Mouse (Mus musculus): ENCODE results near the gene Stx16. TPM values are rescaled to one million over a fixed set of nuclear protein-coding genes. Genes with fewer than 3 reads are reported as not detected.
A peak's percentile ranks its signal among the peaks of the same experiment; 100 is the strongest.

The Stx16 gene
- total RNA-seq, 2 experiments from 2014 or later, result 17.5 to 17.8 TPM

- intact Hi-C loops (cut with DNase I), result loop anchor here (5.0 kb wide), 1 partner anchor 487 kb away; no protein-coding TSS in a partner anchor
- no peak for DNase-seq
These were observed 1.5 kb upstream of the Stx16 start for GRCm38 (mm10) chr2:174074621-174075020.

DNA sequence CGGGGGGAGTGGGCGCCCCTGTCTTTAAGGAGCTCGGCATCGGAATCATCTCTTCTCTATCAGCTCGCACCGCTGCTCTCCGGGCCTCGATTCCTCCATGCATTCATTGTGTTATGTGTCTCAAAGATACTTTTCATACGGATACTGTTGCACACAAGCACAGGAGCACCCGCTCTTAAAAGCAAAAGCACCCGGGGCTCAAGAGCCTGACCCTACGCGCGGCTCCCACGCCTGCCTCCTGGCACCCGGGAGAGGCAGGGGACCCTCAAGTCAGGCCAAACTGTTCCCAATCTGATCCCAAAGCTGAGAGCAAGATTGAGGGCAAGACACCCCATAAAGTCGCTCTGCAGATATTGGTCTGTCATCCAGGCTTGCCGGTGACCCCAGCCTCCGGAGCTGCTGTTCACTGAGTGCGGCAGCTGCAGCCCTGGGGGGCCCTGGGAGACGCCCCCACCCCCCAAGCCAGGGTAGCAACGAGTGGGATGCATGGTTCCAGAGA is 987 bp upstream of the Stx16 start:
- intact Hi-C loops (cut with DNase I), result loop anchor here (5.0 kb wide), 1 partner anchor 488 kb away; no protein-coding TSS in a partner anchor

DNA sequence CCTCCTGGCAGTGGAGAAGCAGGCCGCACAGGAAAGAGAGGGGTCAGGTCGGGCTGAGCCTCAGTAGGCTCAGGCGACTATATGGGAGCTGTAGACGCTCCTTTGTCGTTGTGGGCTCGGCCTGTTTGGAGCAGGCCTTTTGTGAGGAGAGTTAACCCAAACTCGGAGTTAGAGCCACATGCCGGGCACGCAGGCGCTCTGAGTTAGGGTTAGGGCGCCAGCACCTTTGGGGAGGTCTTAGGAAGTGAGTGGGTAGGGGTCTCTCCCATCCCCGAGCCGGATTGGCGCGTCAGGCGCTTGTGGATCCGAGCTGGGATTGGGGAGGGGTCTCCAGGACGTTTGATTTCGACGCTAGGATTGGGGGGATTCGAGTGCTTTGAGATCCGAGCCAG is 321 bp downstream of the Stx16 start:
- intact Hi-C loops (cut with DNase I), result loop anchor here (2.0 to 5.0 kb wide), 2 partner anchors 34 to 489 kb away; partner anchors contain the start of gene Npepl1

More for the DNA sequence above, 987 bp upstream of the Stx16 start:
- DNase-seq, result no peak

DNA sequence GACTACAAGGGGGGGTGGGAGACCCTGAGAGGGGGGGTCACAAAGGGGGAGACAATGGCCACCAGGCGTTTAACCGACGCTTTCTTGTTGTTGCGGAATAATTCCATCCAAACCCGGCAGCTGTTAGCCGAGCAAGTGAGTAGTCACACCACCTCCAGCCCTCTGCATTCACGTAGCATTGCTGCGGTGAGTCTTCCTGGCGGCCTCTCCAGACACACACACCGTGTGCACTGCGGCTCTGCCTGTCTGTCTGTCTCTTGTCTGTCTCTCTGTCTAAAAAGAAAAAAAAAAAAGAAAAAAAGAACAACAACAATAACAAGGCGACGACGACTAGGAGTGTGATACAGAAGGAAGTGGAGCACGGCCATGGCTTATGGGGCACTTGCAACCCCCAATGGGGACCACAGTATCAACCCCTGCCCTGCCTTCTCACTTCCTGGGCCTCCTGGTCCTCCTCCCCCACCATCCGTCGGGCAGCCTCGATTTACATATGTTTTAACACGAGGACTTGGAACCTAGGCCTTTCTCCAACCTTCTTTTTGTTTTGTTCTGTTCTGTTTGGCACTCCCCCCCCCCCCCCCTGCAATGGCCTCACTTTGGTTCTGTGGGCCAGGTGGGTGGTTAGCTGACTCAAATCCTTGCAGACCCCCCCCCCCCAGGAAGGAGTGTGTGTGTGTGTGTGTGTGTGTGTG is 1.0 kb downstream of the Stx16 start:
- intact Hi-C loops (cut with DNase I), result loop anchor here (2.0 to 5.0 kb wide), 2 partner anchors 34 to 490 kb away; partner anchors contain the start of gene Npepl1
- DNase-seq, result no peak

More for the DNA sequence above, 321 bp downstream of the Stx16 start:
- no peak for DNase-seq

- no peak for DNase-seq
- intact Hi-C loops (cut with DNase I), result loop anchor here (2.0 to 5.0 kb wide), 2 partner anchors 33 to 491 kb away; partner anchors contain the start of gene Npepl1
These were observed 1.7 kb downstream of the Stx16 start for GRCm38 (mm10) chr2:174077776-174078338.

GRCm38 (mm10) chr2:174081833-174082232 is 5.7 kb downstream of the Stx16 start:
- intact Hi-C loops (cut with DNase I), result no loop called here
- no peak for DNase-seq

GRCm38 (mm10) chr2:174082380-174082918 is 6.3 kb downstream of the Stx16 start:
- intact Hi-C loops (cut with DNase I), result no loop called here

DNA sequence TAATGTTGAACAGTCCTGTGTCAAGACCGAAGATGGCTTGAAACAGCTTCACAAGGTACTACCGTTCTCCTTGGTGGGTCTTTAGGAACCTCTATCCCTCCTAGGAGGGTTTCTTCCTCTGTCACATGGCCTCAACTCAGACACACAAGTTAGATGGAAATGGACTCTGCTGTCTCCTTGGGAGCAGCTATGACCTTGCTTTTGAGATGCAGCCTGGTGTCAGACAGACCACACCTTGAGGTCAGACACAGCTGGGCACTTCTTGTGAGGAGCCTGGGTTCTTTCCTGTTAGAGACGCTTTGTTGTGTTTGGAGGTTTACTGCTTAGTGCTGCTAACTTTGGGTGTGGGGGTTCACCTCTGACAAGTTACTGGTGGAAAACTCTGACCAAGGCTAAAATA is 19.0 kb downstream of the Stx16 start:
- intact Hi-C loops (cut with DNase I), result no loop called here

More at GRCm38 (mm10) chr2:174082380-174082918, 6.3 kb downstream of the Stx16 start:
- no peak for DNase-seq

DNA sequence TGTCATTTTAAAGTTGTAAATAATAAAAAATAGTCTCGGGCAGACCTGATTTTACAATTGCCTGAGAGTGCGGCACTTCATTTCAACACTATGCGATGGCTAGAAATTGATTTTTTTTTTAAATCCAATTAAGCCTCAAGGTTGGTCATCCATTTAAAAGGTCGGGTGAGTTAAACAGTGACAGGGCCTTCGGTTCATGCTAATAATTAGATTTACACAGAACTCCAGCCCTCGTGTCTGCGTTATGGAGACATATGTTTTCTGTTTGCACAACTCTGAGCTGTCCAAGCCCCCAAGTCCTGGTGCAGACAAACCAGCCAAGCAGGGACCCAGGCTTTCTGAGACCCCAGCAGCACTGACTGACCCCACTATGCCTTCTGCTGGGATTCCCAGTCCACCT is 26.3 kb downstream of the Stx16 start:
- intact Hi-C loops (cut with DNase I), result no loop called here
- DNase-seq, result peak in 1 of 2 experiments; percentile 4

More for the DNA sequence above, 19.0 kb downstream of the Stx16 start:
- DNase-seq, result peak in 1 of 2 experiments; percentile 3

- DNase-seq, result no peak
These were observed 27.4 kb downstream of the Stx16 start for GRCm38 (mm10) chr2:174103527-174103926.

DNA sequence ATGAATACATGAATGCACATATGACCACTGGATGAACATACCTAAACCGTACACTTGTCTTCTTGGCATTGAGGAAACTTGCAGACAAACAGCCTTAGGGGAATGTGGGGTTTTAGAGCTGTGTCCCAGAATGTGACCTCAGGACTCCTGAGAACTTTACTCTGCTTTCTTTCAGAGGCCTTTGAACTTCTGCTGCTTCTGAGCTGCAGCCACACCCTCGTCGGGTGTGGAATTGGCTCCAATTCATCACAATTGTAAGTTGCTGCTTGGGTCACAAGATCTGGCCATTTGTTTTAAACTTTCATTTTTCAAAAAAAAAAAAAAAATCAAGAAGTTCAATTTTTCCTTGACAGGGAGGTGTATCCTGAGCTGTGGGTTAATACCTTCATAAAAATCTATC is 31.3 kb downstream of the Stx16 start:
- no peak for DNase-seq
- intact Hi-C loops (cut with DNase I), result no loop called here

More at GRCm38 (mm10) chr2:174103527-174103926, 27.4 kb downstream of the Stx16 start:
- intact Hi-C loops (cut with DNase I), result no loop called here

DNA sequence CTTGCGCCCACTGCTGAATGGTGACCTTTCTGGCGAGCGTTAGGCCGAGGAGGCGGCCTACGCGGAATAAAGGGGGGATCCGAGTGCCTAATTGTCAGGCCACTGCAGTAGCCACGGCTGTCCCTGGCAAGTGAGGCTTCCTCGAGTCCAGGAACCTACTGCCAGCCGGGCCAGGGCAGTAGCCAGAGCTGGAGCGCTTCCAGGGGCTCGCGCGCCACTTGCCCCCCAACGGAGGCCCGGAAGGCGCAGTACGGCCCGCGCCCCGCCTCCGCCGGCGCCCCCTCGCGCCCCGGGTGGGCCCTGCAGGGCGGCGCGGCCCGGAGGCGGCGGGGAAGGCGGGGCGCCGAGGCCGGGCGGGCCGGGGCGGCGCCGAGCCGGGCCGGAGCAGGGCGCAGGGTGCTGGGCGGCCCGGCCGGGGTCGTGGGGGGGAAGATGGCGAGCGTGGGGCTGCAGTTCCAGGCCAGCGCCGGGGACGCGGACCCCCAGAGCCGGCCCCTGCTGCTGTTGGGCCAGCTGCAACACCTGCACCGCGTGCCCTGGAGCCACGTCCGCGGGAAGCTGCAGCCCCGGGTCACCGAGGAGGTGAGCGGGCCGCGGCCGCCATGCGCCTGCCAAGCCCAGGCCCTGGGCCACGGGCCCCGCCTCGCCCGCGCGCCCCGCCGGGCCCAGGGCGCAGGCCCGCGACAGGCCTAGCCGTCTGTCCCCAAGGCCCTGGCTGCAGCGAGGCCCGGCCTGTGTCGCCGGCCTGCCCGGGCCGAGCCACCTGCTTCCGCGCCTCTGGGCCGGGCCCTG is 34.1 kb downstream of the Stx16 start, which contains the start of gene Npepl1:
Gene Npepl1 (plus strand): TSS at position 359 of the 792 bp plus-strand sequence.
- intact Hi-C loops (cut with DNase I), result loop anchor here (2.0 to 5.0 kb wide), 2 partner anchors 33 to 523 kb away; partner anchors contain the start of gene Stx16
- DNase-seq, result peak; percentile 70 to 72

- DNase-seq, result peak in 1 of 2 experiments; percentile 53
- intact Hi-C loops (cut with DNase I), result loop anchor here (2.0 to 5.0 kb wide), 2 partner anchors 34 to 524 kb away; partner anchors contain the start of gene Stx16
These were observed 34.9 kb downstream of the Stx16 start for GRCm38 (mm10) chr2:174110783-174111549.

DNA sequence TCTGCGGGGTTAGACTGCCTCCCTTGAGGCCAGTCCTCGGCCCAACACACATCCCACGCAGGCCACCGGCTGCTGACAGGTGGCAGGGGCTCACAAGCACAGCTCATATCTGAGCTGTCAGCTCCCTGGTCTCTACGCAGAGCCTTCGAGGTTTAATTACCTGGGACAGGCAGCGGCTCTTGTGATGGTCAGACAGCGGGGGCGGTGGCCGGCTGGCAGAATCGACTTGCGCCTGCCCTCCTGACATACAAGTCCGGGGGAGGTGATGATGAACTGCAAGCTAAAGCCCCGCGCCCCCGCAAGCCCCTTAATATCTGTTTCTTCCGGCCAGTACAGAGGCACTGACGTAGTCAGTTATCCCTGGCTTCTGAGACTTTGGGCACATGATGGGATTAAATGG is 36.8 kb downstream of the Stx16 start:
- intact Hi-C loops (cut with DNase I), result loop anchor here (5.0 kb wide), 1 partner anchor 526 kb away; no protein-coding TSS in a partner anchor
- no peak for DNase-seq

GRCm38 (mm10) chr2:174114148-174114864 is 38.2 kb downstream of the Stx16 start:
- intact Hi-C loops (cut with DNase I), result loop anchor here (5.0 kb wide), 1 partner anchor 527 kb away; no protein-coding TSS in a partner anchor

GRCm38 (mm10) chr2:174116929-174117328 is 40.8 kb downstream of the Stx16 start:
- DNase-seq, result no peak
- intact Hi-C loops (cut with DNase I), result no loop called here

More at GRCm38 (mm10) chr2:174114148-174114864, 38.2 kb downstream of the Stx16 start:
- peak; percentile 63 to 64 for DNase-seq

GRCm38 (mm10) chr2:174118141-174118540 is 42.0 kb downstream of the Stx16 start:
- intact Hi-C loops (cut with DNase I), result no loop called here
- DNase-seq, result no peak

- intact Hi-C loops (cut with DNase I), result no loop called here
These were observed 43.2 kb downstream of the Stx16 start for GRCm38 (mm10) chr2:174119259-174119658.

More at GRCm38 (mm10) chr2:174119259-174119658, 43.2 kb downstream of the Stx16 start:
- no peak for DNase-seq
